Comparison of ENCODE assay signal across 17 mouse cellular contexts in genomic region chr17:26628936-26629335, GRCm38 (mm10).
"Had no signal": no experiment of that assay in that cellular context is flagged by ENCODE, and none has a peak within 500 bp of the region (broad histone marks: within the 10 kb centered on the region; RNA-seq: fewer than 3 reads in every experiment).

No protein-coding gene starts in this region.

- H3K27ac ChIP-seq: kidney, postnatal 0 days; layer of hippocampus, adult 2 months; limb, embryonic 12.5 days; limb, embryonic 15.5 days; liver, embryonic 14.5 days; macrophage; midbrain, embryonic 12.5 days; midbrain, embryonic 15.5 days; neural tube, embryonic 12.5 days; neural tube, embryonic 15.5 days; stomach, postnatal 0 days had no signal

- H3K4me1 ChIP-seq: limb, embryonic 12.5 days; limb, embryonic 15.5 days; midbrain, embryonic 12.5 days; midbrain, embryonic 15.5 days; neural tube, embryonic 12.5 days; neural tube, embryonic 15.5 days had no signal

- H3K4me3 ChIP-seq: layer of hippocampus, adult 2 months; limb, embryonic 12.5 days; limb, embryonic 15.5 days; midbrain, embryonic 12.5 days; midbrain, embryonic 15.5 days; neural tube, embryonic 12.5 days; neural tube, embryonic 15.5 days had no signal

- ATAC-seq: liver, postnatal 0 days; midbrain, embryonic 15.5 days had no signal

- DNase-seq: kidney, adult 2 months; layer of hippocampus, adult 9-11 months; left cerebral cortex, postnatal 4 days; liver, postnatal 0 days; lung, embryonic 14.5 days; thymus, postnatal 25 days had no signal
